Mouse (Mus musculus) testis, adult 2 months (tissue): ENCODE results near the gene Ranbp6. TPM values are rescaled to one million over a fixed set of nuclear protein-coding genes. Genes with fewer than 3 reads are reported as not detected.

Experiments
- H3K27ac ChIP-seq: fragments of 200-500 bp; 2 replicates; pipeline ENCODE4 v1.5.1; 2012; ENCODE audit warnings: low read depth, low read length; ENCODE audit not compliant: control insufficient read depth, insufficient read depth
- H3K27me3 ChIP-seq: fragments of 200-500 bp; 2 replicates; pipeline ENCODE4 v1.6.1; 2012; ENCODE audit warnings: mild to moderate bottlenecking, low read length, moderate library complexity; ENCODE audit not compliant: control insufficient read depth, insufficient read depth
- H3K36me3 ChIP-seq: fragments of 200-500 bp; 2 replicates; pipeline ENCODE4 v1.6.1; 2012; ENCODE audit warnings: mild to moderate bottlenecking, low read length; ENCODE audit not compliant: control insufficient read depth, insufficient read depth
- H3K4me1 ChIP-seq: fragments of 200-500 bp; 2 replicates; pipeline ENCODE4 v1.6.1; 2012; ENCODE audit warnings: low read length; ENCODE audit not compliant: control insufficient read depth, insufficient read depth
- H3K4me3 ChIP-seq: fragments of 200-500 bp; 2 replicates; pipeline ENCODE4 v1.5.1; 2012; ENCODE audit warnings: low read depth, mild to moderate bottlenecking, low read length, moderate library complexity, mixed read lengths; ENCODE audit not compliant: control insufficient read depth
- CTCF ChIP-seq: fragments of 200-500 bp; IDR thresholded peaks from 2 replicates; pipeline ENCODE4 v1.5.1; 2012; ENCODE audit warnings: low read depth, mild to moderate bottlenecking, inconsistent platforms, low read length, moderate library complexity; ENCODE audit not compliant: control insufficient read depth, insufficient read depth, insufficient replicate concordance
- POLR2A ChIP-seq: fragments of 200-500 bp; IDR thresholded peaks from 2 replicates; pipeline ENCODE4 v1.6.1; 2012; ENCODE audit warnings: low read depth, mild to moderate bottlenecking, inconsistent platforms, low read length, moderate library complexity; ENCODE audit not compliant: control insufficient read depth
- polyA plus RNA-seq: library from polyadenylated mRNA; depleted of rRNA; stranded (reverse); fragments of >200 nt; gene quantifications from 2 replicates; pipeline ENCODE4 v1.2.3, GENCODE M21; 2012

Ranbp6 gene
- polyA plus RNA-seq, 1 experiment = 1.6 TPM

- Histone ChIP-seq H3K27ac (no peak overlapping the region), H3K27me3 (no peaks in the 10 kb centered on the region), H3K4me1 (no peaks in the 10 kb centered on the region), H3K36me3 (no peaks in the 10 kb centered on the region), H3K4me3 (no peak overlapping the region)
- TF ChIP-seq POLR2A (no peak), CTCF (no peak)
Measured at GRCm38 (mm10) chr19:29844036-29844661, 31.4 kb upstream of the Ranbp6 start.

GRCm38 (mm10) chr19:29843641-29844035 is 30.9 kb upstream of the Ranbp6 start:
- TF ChIP-seq POLR2A (no peak), CTCF (no peak)
- H3K27ac ChIP-seq = no peak overlapping the region
- no peak overlapping the region for H3K4me3 ChIP-seq
- H3K4me1 ChIP-seq = no peaks in the 10 kb centered on the region
- H3K36me3 ChIP-seq = no peaks in the 10 kb centered on the region
- H3K27me3 ChIP-seq = no peaks in the 10 kb centered on the region

- Histone ChIP-seq H3K27ac (no peak overlapping the region), H3K27me3 (no peaks in the 10 kb centered on the region), H3K36me3 (no peaks in the 10 kb centered on the region), H3K4me3 (no peak overlapping the region), H3K4me1 (no peaks in the 10 kb centered on the region)
- no peak for TF ChIP-seq POLR2A
- TF ChIP-seq CTCF = no peak
Measured at GRCm38 (mm10) chr19:29842973-29843372, 30.2 kb upstream of the Ranbp6 start.

- H3K27me3 ChIP-seq = no peaks in the 10 kb centered on the region
- no peak overlapping the region for H3K27ac ChIP-seq
- H3K4me1 ChIP-seq = no peaks in the 10 kb centered on the region
- H3K4me3 ChIP-seq = no peak overlapping the region
- TF ChIP-seq CTCF = no peak
- no peak for TF ChIP-seq POLR2A
- H3K36me3 ChIP-seq = no peaks in the 10 kb centered on the region
Measured at GRCm38 (mm10) chr19:29840642-29841041, 27.9 kb upstream of the Ranbp6 start.

- Histone ChIP-seq H3K36me3 (no peaks in the 10 kb centered on the region), H3K4me3 (no peak overlapping the region), H3K4me1 (no peaks in the 10 kb centered on the region), H3K27ac (no peak overlapping the region), H3K27me3 (no peaks in the 10 kb centered on the region)
- TF ChIP-seq POLR2A = no peak
- no peak for TF ChIP-seq CTCF
Measured at GRCm38 (mm10) chr19:29838636-29839135, 25.9 kb upstream of the Ranbp6 start.

- TF ChIP-seq POLR2A (no peak), CTCF (no peak)
- no peaks in the 10 kb centered on the region for H3K36me3 ChIP-seq
- H3K4me1 ChIP-seq = no peaks in the 10 kb centered on the region
- H3K27me3 ChIP-seq = no peaks in the 10 kb centered on the region
- H3K4me3 ChIP-seq = no peak overlapping the region
- H3K27ac ChIP-seq = no peak overlapping the region
Measured at GRCm38 (mm10) chr19:29838171-29838570, 25.4 kb upstream of the Ranbp6 start.

GRCm38 (mm10) chr19:29835364-29836034 is 22.7 kb upstream of the Ranbp6 start:
- TF ChIP-seq POLR2A (no peak), CTCF (no peak)
- no peak overlapping the region for H3K27ac ChIP-seq
- no peaks in the 10 kb centered on the region for H3K36me3 ChIP-seq
- no peaks in the 10 kb centered on the region for H3K4me1 ChIP-seq
- no peaks in the 10 kb centered on the region for H3K27me3 ChIP-seq
- no peak overlapping the region for H3K4me3 ChIP-seq
